Mouse (Mus musculus) gastrocnemius, adult 18-20 months (tissue): ENCODE measurements at regions not wholly inside any gene's neighbourhood (a gene's known extent, or its start where the extent isn't known, plus 50 kb on each side); places are given as distances from the start of the nearest gene placed in this dataset.

ENCODE experiments used
- DNase-seq: peaks from one replicate; pipeline ENCODE4 v3.0.0; 2021; ENCODE audit warnings: low spot score

GRCm38 (mm10) chr16:78019605-78020285 is 281.5 kb upstream of the Cxadr start:
- DNase-seq = no peak

- DNase-seq = peak; percentile 39
Measured at GRCm38 (mm10) chr16:78015401-78015800, 285.9 kb upstream of the Cxadr start.

- DNase-seq = no peak
Measured at GRCm38 (mm10) chr16:78013049-78013819, 288.1 kb upstream of the Cxadr start.

- DNase-seq = no peak
Measured at GRCm38 (mm10) chr16:78004016-78004415, 297.3 kb upstream of the Cxadr start.

GRCm38 (mm10) chr16:77992986-77993385 is 308.3 kb upstream of the Cxadr start:
- no peak for DNase-seq

- no peak for DNase-seq
Measured at GRCm38 (mm10) chr16:77989791-77990325, 311.4 kb upstream of the Cxadr start.

- DNase-seq = no peak
Measured at GRCm38 (mm10) chr16:77989139-77989538, 312.1 kb upstream of the Cxadr start.

GRCm38 (mm10) chr16:77986884-77987529 is 314.3 kb upstream of the Cxadr start:
- no peak for DNase-seq

GRCm38 (mm10) chr16:77948785-77949184 is 346.9 kb upstream of the Gm11146 start:
- DNase-seq = no peak

GRCm38 (mm10) chr16:77945442-77945841 is 343.5 kb upstream of the Gm11146 start:
- DNase-seq = no peak

- DNase-seq = no peak
Measured at GRCm38 (mm10) chr16:77931025-77931723, 329.3 kb upstream of the Gm11146 start.

- no peak for DNase-seq
Measured at GRCm38 (mm10) chr16:77914160-77915070, 312.5 kb upstream of the Gm11146 start.

GRCm38 (mm10) chr16:77894247-77894646 is 292.4 kb upstream of the Gm11146 start:
- no peak for DNase-seq

GRCm38 (mm10) chr16:77893690-77894089 is 291.8 kb upstream of the Gm11146 start:
- no peak for DNase-seq

GRCm38 (mm10) chr16:77892731-77893130 is 290.8 kb upstream of the Gm11146 start:
- DNase-seq = no peak

- no peak for DNase-seq
Measured at GRCm38 (mm10) chr16:77889348-77889747, 287.5 kb upstream of the Gm11146 start.

- peak; percentile 2 for DNase-seq
Measured at GRCm38 (mm10) chr16:77885060-77885679, 283.3 kb upstream of the Gm11146 start.

- DNase-seq = no peak
Measured at GRCm38 (mm10) chr16:77884495-77884894, 282.6 kb upstream of the Gm11146 start.

- DNase-seq = peak; percentile 43
Measured at GRCm38 (mm10) chr16:77877006-77877405, 275.1 kb upstream of the Gm11146 start.

GRCm38 (mm10) chr16:77863246-77863645 is 261.4 kb upstream of the Gm11146 start:
- no peak for DNase-seq
